Comparison of ENCODE assay signal across 8 mouse cellular contexts in the genomic region with DNA sequence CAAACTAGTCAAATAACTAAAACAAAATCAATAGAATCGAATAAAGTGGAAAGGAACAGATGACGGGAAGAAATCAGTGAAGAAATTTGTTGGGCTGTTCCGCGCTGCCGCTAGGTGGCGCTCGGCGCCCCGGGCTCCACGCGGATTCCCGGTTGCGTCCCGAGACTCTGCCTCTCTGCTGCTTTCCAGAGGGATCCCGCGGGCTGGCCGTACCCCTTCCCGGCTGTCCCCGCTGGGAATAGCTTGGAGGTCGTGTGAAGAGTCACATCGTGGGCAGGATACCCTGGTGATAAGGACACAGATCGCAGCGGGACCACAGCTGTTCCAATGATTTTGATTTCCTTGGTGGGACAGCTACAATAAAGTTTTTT. TPM values are rescaled to one million over a fixed set of nuclear protein-coding genes. Genes with fewer than 3 reads are reported as not detected.
DNase-seq lines count a peak whose midpoint lies in the region; ATAC-seq and TF ChIP-seq lines count a peak whose summit lies in the region.

No protein-coding gene starts in this region.

- TF ChIP-seq CTCF in CH12.LX (conservative IDR thresholded peaks at IDR 0.05 in 1 of 2, IDR thresholded peaks at IDR 0.05 in 1 of 2; ENCODE audit: low read depth in 2 of 2, low read length in 2 of 2), result peak; percentile 83 to 88
- TF ChIP-seq CTCF in brain, embryonic 14.5 days (IDR thresholded peaks at IDR 0.05; ENCODE audit: borderline replicate concordance, extremely low read depth, insufficient read depth, insufficient read length), result peak; percentile 98

- in situ Hi-C loops in CH12.LX (cut with MboI; ENCODE audit: low pct_ligation_motif_present, low pct_unique_long_range_greater_than_20kb, low sequenced_read_pairs), result loop anchor here (5.0 kb wide), 2 partner anchors 66 to 166 kb away; a partner anchor contains a TSS

- H3K27me3 ChIP-seq in CH12.LX (replicated peaks), result no peaks in the 10 kb centered on the region
- peaks cover 7% of the 10 kb centered on the region; the same call in 1 of the 2 replicates for H3K27me3 ChIP-seq in forebrain, embryonic 10.5 days (ENCODE audit: poor library complexity, severe bottlenecking)
- H3K27me3 ChIP-seq in heart, embryonic 16.5 days (ENCODE audit: control insufficient read depth, insufficient read depth, low read length), result no peaks in the 10 kb centered on the region
- no peaks in the 10 kb centered on the region for H3K27me3 ChIP-seq in neural tube, embryonic 15.5 days (replicated peaks)

- peak overlapping the region; percentile 71 for H3K9ac ChIP-seq in CH12.LX (ENCODE audit: insufficient read depth, low read depth)
- H3K9ac ChIP-seq in heart, embryonic 16.5 days (ENCODE audit: low read length), result peak overlapping the region; percentile 50
- 0 out of 2 replicates have a peak overlapping the region, but pooled peaks have one; percentile 17 for H3K9ac ChIP-seq in neural tube, embryonic 15.5 days (replicated peaks)

- dilution Hi-C loops in CH12.LX (cut with MboI; ENCODE audit: extremely low pct_ligation_motif_present, extremely low pct_unique_long_range_greater_than_20kb, low sequenced_read_pairs), result no loop called here

- TF ChIP-seq EP300 in CH12.LX (IDR thresholded peaks at IDR 0.05; ENCODE audit: low read length), result no peak

- peak overlapping the region; percentile 77 for H3K27ac ChIP-seq in CH12.LX (ENCODE audit: insufficient read depth, low read depth)
- peak overlapping the region; percentile 84 for H3K27ac ChIP-seq in forebrain, embryonic 10.5 days
- H3K27ac ChIP-seq in heart, embryonic 16.5 days (ENCODE audit: low read length), result no peak overlapping the region
- H3K27ac ChIP-seq in neural tube, embryonic 15.5 days (replicated peaks), result no peak overlapping the region

- peak; percentile 24 for TF ChIP-seq RAD21 in CH12.LX (IDR thresholded peaks at IDR 0.05; ENCODE audit: low read depth, low read length)

- no peak for TF ChIP-seq POLR2A in CH12.LX (IDR thresholded peaks at IDR 0.05; ENCODE audit: low read depth, low read length)
- TF ChIP-seq POLR2A in brain, embryonic 14.5 days (IDR thresholded peaks at IDR 0.05; ENCODE audit: borderline replicate concordance, extremely low read depth, insufficient read depth, insufficient read length, poor library complexity, severe bottlenecking), result no peak

- H3K79me2 ChIP-seq in CH12.LX (replicated peaks; ENCODE audit: control insufficient read depth, extremely low read depth, insufficient read depth, poor library complexity, severe bottlenecking), result no peaks in the 10 kb centered on the region

- H3K36me3 ChIP-seq in CH12.LX (replicated peaks in 1 of 2; ENCODE audit: control insufficient read depth in 1 of 2, insufficient read depth in 1 of 2, low read length in 1 of 2), result peaks cover 18 to 31% of the 10 kb centered on the region in 2 experiments
- peaks cover 33% of the 10 kb centered on the region for H3K36me3 ChIP-seq in forebrain, embryonic 10.5 days (replicated peaks)
- peaks cover 11% of the 10 kb centered on the region for H3K36me3 ChIP-seq in heart, embryonic 16.5 days (ENCODE audit: control insufficient read depth, insufficient read depth)
- peaks cover 25% of the 10 kb centered on the region for H3K36me3 ChIP-seq in neural tube, embryonic 15.5 days

- no peaks in the 10 kb centered on the region for H3K9me3 ChIP-seq in CH12.LX (replicated peaks; ENCODE audit: low read length)
- H3K9me3 ChIP-seq in forebrain, embryonic 10.5 days, result no peaks in the 10 kb centered on the region
- H3K9me3 ChIP-seq in heart, embryonic 16.5 days (replicated peaks; ENCODE audit: control insufficient read depth, low read length), result no peaks in the 10 kb centered on the region
- no peaks in the 10 kb centered on the region for H3K9me3 ChIP-seq in neural tube, embryonic 15.5 days (replicated peaks)

- H3K4me1 ChIP-seq in CH12.LX (ENCODE audit: control insufficient read depth in 1 of 2, insufficient read depth in 2 of 2), result peaks cover 6 to 26% of the 10 kb centered on the region in 2 experiments
- H3K4me1 ChIP-seq in forebrain, embryonic 10.5 days, result peaks cover 15% of the 10 kb centered on the region
- H3K4me1 ChIP-seq in heart, embryonic 16.5 days (ENCODE audit: control insufficient read depth, insufficient read depth, low read length), result peaks cover 3% of the 10 kb centered on the region; the same call in 1 of the 2 replicates
- peaks cover 11% of the 10 kb centered on the region for H3K4me1 ChIP-seq in neural tube, embryonic 15.5 days

- DNase-seq in CH12.LX (ENCODE audit: extremely low read depth), result peak; percentile 35
- DNase-seq in brain, embryonic 14.5 days (ENCODE audit: low read depth), result peak; percentile 79
- peak; percentile 81 for DNase-seq in forebrain, embryonic 10.5 days (ENCODE audit: extremely low spot score, low spot score)
- DNase-seq in kidney, postnatal 25 days, result peak; percentile 75 to 78
- DNase-seq in lung, adult 18-20 months, result peak; percentile 47 to 70
- DNase-seq in thymus, postnatal 0 days (ENCODE audit: low spot score), result peak; percentile 48

- peak overlapping the region; percentile 48; the same call in 1 of the 2 replicates for H3K4me2 ChIP-seq in CH12.LX (ENCODE audit: insufficient read depth, low read depth, poor library complexity, severe bottlenecking)
- peak overlapping the region; percentile 98 for H3K4me2 ChIP-seq in heart, embryonic 16.5 days (ENCODE audit: low read depth, low read length)
- peak overlapping the region; percentile 61 for H3K4me2 ChIP-seq in neural tube, embryonic 15.5 days

- peak overlapping the region; percentile 40 to 69 (median 49) for H3K4me3 ChIP-seq in CH12.LX (replicated peaks in 1 of 3; ENCODE audit: low read depth in 2 of 3, low read length in 2 of 3, poor library complexity in 1 of 3)
- H3K4me3 ChIP-seq in forebrain, embryonic 10.5 days, result peak overlapping the region; percentile 53
- H3K4me3 ChIP-seq in heart, embryonic 16.5 days (ENCODE audit: low read length), result peak overlapping the region; percentile 56
- peak overlapping the region; percentile 30 for H3K4me3 ChIP-seq in neural tube, embryonic 15.5 days (replicated peaks)

- peak; percentile 74 for ATAC-seq in heart, embryonic 16.5 days (replicated peaks; ENCODE audit: extremely low read depth, insufficient read depth, low FRiP score)
- ATAC-seq in neural tube, embryonic 15.5 days (ENCODE audit: low FRiP score), result peak; percentile 61; the same call in 1 of the 2 replicates

- 1% methylated on average over 23 of the region's 23 CpGs for WGBS in forebrain, embryonic 10.5 days
- WGBS in heart, embryonic 16.5 days, result under 1% methylated on average over 23 of the region's 23 CpGs
- under 1% methylated on average over 23 of the region's 23 CpGs for WGBS in neural tube, embryonic 15.5 days

TF ChIP-seq in CH12.LX, 34 proteins besides CTCF, POLR2A, EP300 and RAD21:
- peak; percentile 6; the same call in 1 of the 2 replicates for TF ChIP-seq MEF2A (IDR thresholded peaks at IDR 0.05; ENCODE audit: borderline replicate concordance, low read depth, low read length)
- TF ChIP-seq ETS1 (conservative IDR thresholded peaks at IDR 0.05; ENCODE audit: low read depth, low read length), result no peak
- peak; percentile 33; the same call in 1 of the 2 replicates for TF ChIP-seq MXI1 (IDR thresholded peaks at IDR 0.05; ENCODE audit: low read depth, low read length)
- peak; percentile 30 for TF ChIP-seq SMC3 (IDR thresholded peaks at IDR 0.05; ENCODE audit: low read depth, low read length)
- TF ChIP-seq BHLHE40 (IDR thresholded peaks at IDR 0.05; ENCODE audit: low read depth, low read length), result no peak
- peak; percentile 74; the same call in 1 of the 2 replicates for TF ChIP-seq MYC (IDR thresholded peaks at IDR 0.05; ENCODE audit: low read depth, low read length)
- TF ChIP-seq NRF1 (IDR thresholded peaks at IDR 0.05; ENCODE audit: low read depth, low read length), result no peak
- TF ChIP-seq IRF4 (IDR thresholded peaks at IDR 0.05; ENCODE audit: low read depth, low read length), result peak; percentile 43; the same call in 1 of the 2 replicates
- no peak for TF ChIP-seq JUND (conservative IDR thresholded peaks at IDR 0.05; ENCODE audit: low read depth, low read length)
- TF ChIP-seq ZNF384 (IDR thresholded peaks at IDR 0.05; ENCODE audit: low read depth, low read length), result peak; percentile 50; the same call in 1 of the 2 replicates
- no peak for TF ChIP-seq TCF12 (IDR thresholded peaks at IDR 0.05; ENCODE audit: low read depth, low read length)
- no peak for TF ChIP-seq ZKSCAN1 (IDR thresholded peaks at IDR 0.05; ENCODE audit: borderline replicate concordance, low read depth, low read length)
- TF ChIP-seq UBTF (IDR thresholded peaks at IDR 0.05; ENCODE audit: low read depth, low read length), result no peak
- no peak for TF ChIP-seq NELFE (IDR thresholded peaks at IDR 0.05; ENCODE audit: low read depth, low read length)
- no peak for TF ChIP-seq CHD1 (IDR thresholded peaks at IDR 0.05; ENCODE audit: low read depth, low read length)
- TF ChIP-seq E2F4 (IDR thresholded peaks at IDR 0.05; ENCODE audit: insufficient replicate concordance, low read depth, low read length), result no peak
- no peak for TF ChIP-seq RCOR1 (conservative IDR thresholded peaks at IDR 0.05; ENCODE audit: low read depth, low read length)
- no peak for TF ChIP-seq MAZ (IDR thresholded peaks at IDR 0.05; ENCODE audit: low read depth, low read length)

RNA-seq across cellular contexts. Expression of a gene that starts 19.6 kb away (rescaled TPM):
- total RNA-seq in CH12.LX (2012; rRNA removed) (under 0.01 and 0.04 TPM in 2 replicates), CH12.LX (2014; rRNA removed) (not detected in 2 replicates)
- 0.03 TPM in 1 of 2 replicates, not detected in the other for polyA plus RNA-seq in CH12.LX (2012; ENCODE audit: insufficient read length, low read depth)
- 0.13 and 0.31 TPM in 2 replicates for polyA plus RNA-seq in brain, embryonic 14.5 days (2012; rRNA removed)
- polyA plus RNA-seq in forebrain, embryonic 10.5 days (2016; fragmentation: Nextera tagmentation; extraction: Ambion mirVana), result 5.9 and 6.5 TPM in 2 replicates
- polyA plus RNA-seq in heart, embryonic 16.5 days (2015; fragmentation: Nextera tagmentation; extraction: Ambion mirVana), result 0.03 and 0.05 TPM in 2 replicates
- 0.35 and 0.54 TPM in 2 replicates for polyA plus RNA-seq in neural tube, embryonic 15.5 days (2015; fragmentation: Nextera tagmentation; extraction: Ambion mirVana)
- polyA plus RNA-seq in thymus, postnatal 0 days (2015; fragmentation: Nextera tagmentation; extraction: Ambion mirVana), result 0.01 and 0.03 TPM in 2 replicates

RNA-seq across cellular contexts. Expression of a gene that starts 56.2 kb away (rescaled TPM):
- total RNA-seq in CH12.LX (2012; rRNA removed), result 49.4 and 53.5 TPM in 2 replicates
- total RNA-seq in CH12.LX (2014; rRNA removed), result 67.8 and 75.3 TPM in 2 replicates
- polyA plus RNA-seq in CH12.LX (2012; ENCODE audit: insufficient read length, low read depth), result 58.3 and 61.4 TPM in 2 replicates
- 64.4 and 67.7 TPM in 2 replicates for polyA plus RNA-seq in brain, embryonic 14.5 days (2012; rRNA removed)
- polyA plus RNA-seq in forebrain, embryonic 10.5 days (2016; fragmentation: Nextera tagmentation; extraction: Ambion mirVana), result 73.7 and 74.4 TPM in 2 replicates
- 38.6 and 41.4 TPM in 2 replicates for polyA plus RNA-seq in heart, embryonic 16.5 days (2015; fragmentation: Nextera tagmentation; extraction: Ambion mirVana)
- 54.2 and 57.8 TPM in 2 replicates for polyA plus RNA-seq in neural tube, embryonic 15.5 days (2015; fragmentation: Nextera tagmentation; extraction: Ambion mirVana)
- polyA plus RNA-seq in thymus, postnatal 0 days (2015; fragmentation: Nextera tagmentation; extraction: Ambion mirVana), result 61.8 and 64.1 TPM in 2 replicates

Comparison
In these comparisons a context has a peak if more than half of its experiments do, and no peak if none do; other contexts are left out.
1. H3K27ac ChIP-seq: peak in CH12.LX (single experiment) and forebrain, embryonic 10.5 days (single experiment); none in heart, embryonic 16.5 days (single experiment) and neural tube, embryonic 15.5 days (single experiment).
2. H3K4me2 ChIP-seq: peak in every context shown above with its lines; median percentile 98 in heart, embryonic 16.5 days; 61 in neural tube, embryonic 15.5 days; 48 in CH12.LX.
3. H3K9ac ChIP-seq: peak in every context shown above with its lines; median percentile 71 in CH12.LX; 50 in heart, embryonic 16.5 days; 17 in neural tube, embryonic 15.5 days.
4. Peak in every context shown above with its lines, with median percentiles within 50 percentile points of each other: DNase-seq and H3K4me3 ChIP-seq.